Mouse (Mus musculus) urinary bladder, adult 2 months (tissue): Measurements from ENCODE around the gene Ripply3. TPM values are rescaled to one million over a fixed set of nuclear protein-coding genes. Genes with fewer than 3 reads are reported as not detected.
"Not testable (repeated sequence)": the region's sequence is repeated elsewhere in the genome, so short reads cannot be mapped to it uniquely, and the experiment has no call there.

Experiments used
- DNase-seq: peaks from one replicate; pipeline ENCODE4 v3.0.0; 2022; ENCODE audit warnings: low spot score
- polyA plus RNA-seq: library from polyadenylated mRNA; depleted of rRNA; stranded (reverse); fragments of >200 nt; gene quantifications from 2 replicates; pipeline ENCODE4 v1.2.3, GENCODE M21; 2012

The Ripply3 gene
- polyA plus RNA-seq, 1 experiment, result 2.1 TPM

GRCm38 (mm10) chr16:94314626-94315025, 13.6 kb upstream of the Ripply3 start:
- no peak for DNase-seq

- no peak for DNase-seq
Measured at GRCm38 (mm10) chr16:94315215-94315614, 13.0 kb upstream of the Ripply3 start.

- no peak for DNase-seq
Measured at GRCm38 (mm10) chr16:94317752-94318151, 10.5 kb upstream of the Ripply3 start.

- DNase-seq, result no peak
Measured at GRCm38 (mm10) chr16:94320223-94320622, 8.0 kb upstream of the Ripply3 start.

GRCm38 (mm10) chr16:94323681-94324080, 4.5 kb upstream of the Ripply3 start:
- DNase-seq, result no peak

- no peak for DNase-seq
Measured at GRCm38 (mm10) chr16:94326008-94326407, 2.2 kb upstream of the Ripply3 start.

- DNase-seq, result no peak
Measured at GRCm38 (mm10) chr16:94328881-94329867, 954 bp downstream of the Ripply3 start.

GRCm38 (mm10) chr16:94330429-94330828, 2.2 kb downstream of the Ripply3 start:
- no peak for DNase-seq

- DNase-seq, result no peak
Measured at GRCm38 (mm10) chr16:94331233-94331885, 3.1 kb downstream of the Ripply3 start.

- peak; percentile 58 for DNase-seq
Measured at GRCm38 (mm10) chr16:94331886-94332252, 3.6 kb downstream of the Ripply3 start.

GRCm38 (mm10) chr16:94335656-94336055, 7.4 kb downstream of the Ripply3 start:
- DNase-seq, result no peak

- not testable (repeated sequence) for DNase-seq
Measured at GRCm38 (mm10) chr16:94339164-94340160, 11.2 kb downstream of the Ripply3 start.

GRCm38 (mm10) chr16:94345733-94346132, 17.5 kb downstream of the Ripply3 start:
- DNase-seq, result no peak

- DNase-seq, result no peak
Measured at GRCm38 (mm10) chr16:94347080-94347731, 19.0 kb downstream of the Ripply3 start.

GRCm38 (mm10) chr16:94348779-94349178, 20.6 kb downstream of the Ripply3 start:
- DNase-seq, result no peak

GRCm38 (mm10) chr16:94349588-94350286, 21.5 kb downstream of the Ripply3 start:
- no peak for DNase-seq

- DNase-seq, result no peak
Measured at GRCm38 (mm10) chr16:94350287-94350677, 22.1 kb downstream of the Ripply3 start.

GRCm38 (mm10) chr16:94354450-94354849, 26.2 kb downstream of the Ripply3 start:
- no peak for DNase-seq

GRCm38 (mm10) chr16:94356046-94356445, 27.8 kb downstream of the Ripply3 start:
- DNase-seq, result no peak

GRCm38 (mm10) chr16:94356776-94357494, 28.7 kb downstream of the Ripply3 start:
- no peak for DNase-seq
